Mouse (Mus musculus): Measurements from ENCODE around the gene Pigc. TPM values are rescaled to one million over a fixed set of nuclear protein-coding genes. Genes with fewer than 3 reads are reported as not detected.
A peak's percentile ranks its signal among the peaks of the same experiment; 100 is the strongest.

Pigc gene
- polyA plus RNA-seq, 1 experiment from 2014 or later: 40.8 TPM

DNA sequence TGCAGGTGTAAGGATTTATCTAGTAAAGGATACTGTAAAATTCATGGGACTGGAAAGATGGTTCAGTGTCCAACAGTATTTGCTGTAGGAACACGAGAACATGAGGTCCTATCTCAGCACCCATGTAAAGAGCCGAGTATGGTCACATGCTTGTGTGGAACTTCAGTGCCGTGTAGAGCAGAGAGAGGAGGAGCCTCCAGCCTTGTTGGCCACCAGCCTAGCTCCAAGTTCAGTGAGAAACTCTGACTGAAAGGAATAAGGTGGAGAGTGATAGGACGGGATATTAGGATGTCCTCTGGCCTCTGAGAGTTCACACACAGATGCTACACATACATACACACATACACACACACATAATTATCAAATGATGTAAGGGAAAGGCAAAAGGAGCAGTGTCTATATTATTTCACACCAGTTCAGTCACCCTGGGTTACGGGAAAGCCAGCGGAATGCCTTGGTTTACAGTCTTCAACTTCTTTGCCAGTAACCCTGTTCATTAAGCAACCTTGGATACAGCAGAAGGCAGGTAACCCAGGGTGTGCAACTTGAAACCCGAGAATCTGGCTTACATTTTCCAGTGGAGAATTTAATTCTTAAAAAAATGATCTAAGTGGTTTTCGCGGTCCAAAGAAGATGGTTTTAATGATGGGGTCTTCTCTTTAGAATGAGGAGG lies 11.8 kb downstream of the Pigc start:
- H3K9me3 ChIP-seq (ENCODE audit: control insufficient read depth, low read length): no peaks in the 10 kb centered on the region
- H3K9ac ChIP-seq (ENCODE audit: low read depth, low read length): no peak overlapping the region
- no peak overlapping the region for H3K4me3 ChIP-seq (ENCODE audit: low read depth, low read length)
- no peaks in the 10 kb centered on the region for H3K27me3 ChIP-seq (replicated peaks; ENCODE audit: control insufficient read depth, insufficient read depth, low read length)
- peaks cover 46% of the 10 kb centered on the region for H3K4me1 ChIP-seq (ENCODE audit: control insufficient read depth, insufficient read depth, low read length)
- DNase-seq (ENCODE audit: low spot score) (no peak), ATAC-seq (ENCODE audit: low read depth) (no peak)
- no peaks in the 10 kb centered on the region for H3K36me3 ChIP-seq (ENCODE audit: control insufficient read depth, insufficient read depth, low read length)
- no peak overlapping the region for H3K4me2 ChIP-seq (ENCODE audit: low read depth, low read length)
- peak overlapping the region; percentile 78 for H3K27ac ChIP-seq (replicated peaks; ENCODE audit: low read depth, low read length)
- 50% methylated on average over 9 of the region's 9 CpGs for WGBS

DNA sequence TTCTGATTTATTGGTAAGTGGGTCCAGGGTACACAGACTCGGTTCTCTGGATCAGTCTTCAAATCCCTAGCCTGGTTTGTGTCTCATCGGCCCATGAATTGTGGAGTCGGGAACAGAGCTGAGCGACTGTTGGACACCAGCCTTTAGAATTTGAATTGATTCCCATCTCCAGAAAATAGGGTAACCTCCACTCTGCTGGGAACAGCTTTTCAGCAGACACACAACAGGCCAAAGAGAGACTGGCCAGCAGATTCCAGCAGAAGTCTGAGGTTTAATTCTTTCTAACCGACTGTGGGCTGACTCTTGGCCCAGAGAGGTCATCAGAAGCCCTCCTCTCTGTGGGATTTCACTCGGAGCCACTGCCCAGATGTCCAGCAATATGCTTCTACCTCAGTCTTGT lies 14.5 kb downstream of the Pigc start:
- ATAC-seq (ENCODE audit: low read depth) (no peak), DNase-seq (ENCODE audit: low spot score) (no peak)
- no peaks in the 10 kb centered on the region for H3K36me3 ChIP-seq (ENCODE audit: control insufficient read depth, insufficient read depth, low read length)
- H3K4me2 ChIP-seq (ENCODE audit: low read depth, low read length): no peak overlapping the region
- H3K9ac ChIP-seq (ENCODE audit: low read depth, low read length): no peak overlapping the region
- no peaks in the 10 kb centered on the region for H3K9me3 ChIP-seq (ENCODE audit: control insufficient read depth, low read length)
- no peak overlapping the region for H3K4me3 ChIP-seq (ENCODE audit: low read depth, low read length)
- H3K27ac ChIP-seq (replicated peaks; ENCODE audit: low read depth, low read length): peak overlapping the region; percentile 19
- no peaks in the 10 kb centered on the region for H3K27me3 ChIP-seq (replicated peaks; ENCODE audit: control insufficient read depth, insufficient read depth, low read length)
- 53% methylated on average over 6 of the region's 6 CpGs for WGBS
- peaks cover 32% of the 10 kb centered on the region for H3K4me1 ChIP-seq (ENCODE audit: control insufficient read depth, insufficient read depth, low read length)

DNA sequence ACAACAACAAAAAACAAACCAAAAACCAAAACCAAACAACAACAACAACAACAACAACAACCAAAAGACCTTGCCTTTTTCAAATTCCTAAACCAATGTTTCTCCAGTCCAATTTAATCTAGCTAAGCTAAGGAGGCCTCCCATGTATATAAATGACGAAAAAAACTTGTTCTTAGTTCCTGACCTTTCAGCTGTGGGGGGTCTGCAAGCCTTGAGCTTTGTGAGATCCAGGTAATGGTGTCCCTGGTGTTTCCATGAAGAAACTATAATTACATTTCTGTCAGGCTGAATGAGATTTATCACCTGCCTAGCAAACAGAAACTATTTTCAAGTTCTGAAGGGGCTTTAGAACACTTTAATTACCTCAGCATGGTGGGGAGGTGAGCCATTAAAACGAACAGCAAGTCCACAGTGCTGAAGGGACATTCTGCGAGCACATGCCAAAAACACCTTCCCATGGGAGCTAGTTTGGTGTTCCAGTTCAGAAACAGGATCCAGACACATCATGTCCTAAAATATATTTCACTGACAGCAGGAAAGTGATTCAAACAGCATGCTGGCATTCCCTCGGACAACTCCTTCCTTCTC lies 15.1 kb downstream of the Pigc start:
- H3K27ac ChIP-seq (replicated peaks; ENCODE audit: low read depth, low read length): peak overlapping the region; percentile 19; the same call in 1 of the 2 replicates
- H3K36me3 ChIP-seq (ENCODE audit: control insufficient read depth, insufficient read depth, low read length): no peaks in the 10 kb centered on the region
- peak; percentile 67 for DNase-seq (ENCODE audit: low spot score)
- H3K27me3 ChIP-seq (replicated peaks; ENCODE audit: control insufficient read depth, insufficient read depth, low read length): no peaks in the 10 kb centered on the region
- no peaks in the 10 kb centered on the region for H3K9me3 ChIP-seq (ENCODE audit: control insufficient read depth, low read length)
- no peak overlapping the region for H3K4me2 ChIP-seq (ENCODE audit: low read depth, low read length)
- H3K9ac ChIP-seq (ENCODE audit: low read depth, low read length): no peak overlapping the region
- ATAC-seq (ENCODE audit: low read depth): no peak
- WGBS: 18% methylated on average over 4 of the region's 4 CpGs
- no peak overlapping the region for H3K4me3 ChIP-seq (ENCODE audit: low read depth, low read length)
- peaks cover 32% of the 10 kb centered on the region for H3K4me1 ChIP-seq (ENCODE audit: control insufficient read depth, insufficient read depth, low read length)

DNA sequence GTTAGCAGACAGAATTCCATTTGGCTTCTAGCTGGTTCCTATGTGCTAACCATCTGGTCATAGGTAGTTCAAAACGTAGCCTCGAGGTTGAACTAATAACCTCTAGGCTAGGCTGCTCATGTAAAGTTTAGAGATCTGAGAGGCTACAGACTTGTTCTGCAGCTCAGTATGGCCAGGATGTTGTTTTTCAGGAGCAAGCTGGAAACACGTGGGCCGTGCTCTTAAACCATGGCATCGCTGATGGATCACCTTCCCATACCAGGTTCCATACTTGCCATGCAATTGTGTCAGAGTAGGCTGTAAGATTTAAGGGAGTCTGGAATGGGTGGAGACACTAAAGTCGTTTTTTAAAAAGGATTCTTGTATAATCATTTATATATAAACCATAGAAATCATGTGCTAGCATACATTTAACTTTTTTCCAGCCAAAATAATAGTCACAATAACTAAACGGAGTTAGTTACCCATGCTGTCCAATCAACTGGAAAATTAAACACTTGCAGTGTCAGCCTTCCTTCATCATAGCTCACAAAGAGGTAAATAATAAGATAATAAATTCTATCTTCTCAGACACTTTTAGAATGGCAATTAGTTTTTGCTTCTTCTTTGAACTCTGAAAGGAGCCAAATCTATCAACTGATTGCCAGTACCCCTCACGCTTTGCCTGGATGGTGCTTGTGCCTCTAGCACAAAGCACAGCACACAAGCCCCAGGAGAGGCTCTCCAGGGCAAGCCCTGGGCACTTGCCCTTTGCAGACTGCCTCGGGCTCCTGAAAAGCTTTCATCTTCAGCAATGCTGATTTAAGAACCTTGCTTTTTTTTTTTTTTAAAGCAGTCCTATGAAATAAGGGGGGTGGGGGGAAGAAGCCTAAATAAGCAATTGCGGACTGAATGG lies 21.9 kb downstream of the Pigc start:
- no peak for ATAC-seq (ENCODE audit: low read depth)
- DNase-seq (ENCODE audit: low spot score): no peak
- no peak overlapping the region for H3K9ac ChIP-seq (ENCODE audit: low read depth, low read length)
- 63% methylated on average over 10 of the region's 10 CpGs for WGBS
- no peak overlapping the region for H3K27ac ChIP-seq (replicated peaks; ENCODE audit: low read depth, low read length)
- no peaks in the 10 kb centered on the region for H3K36me3 ChIP-seq (ENCODE audit: control insufficient read depth, insufficient read depth, low read length)
- H3K4me1 ChIP-seq (ENCODE audit: control insufficient read depth, insufficient read depth, low read length): no peaks in the 10 kb centered on the region; the same call in 1 of the 2 replicates
- no peak overlapping the region for H3K4me2 ChIP-seq (ENCODE audit: low read depth, low read length)
- H3K4me3 ChIP-seq (ENCODE audit: low read depth, low read length): no peak overlapping the region
- no peaks in the 10 kb centered on the region for H3K27me3 ChIP-seq (replicated peaks; ENCODE audit: control insufficient read depth, insufficient read depth, low read length)
- no peaks in the 10 kb centered on the region for H3K9me3 ChIP-seq (ENCODE audit: control insufficient read depth, low read length)

DNA sequence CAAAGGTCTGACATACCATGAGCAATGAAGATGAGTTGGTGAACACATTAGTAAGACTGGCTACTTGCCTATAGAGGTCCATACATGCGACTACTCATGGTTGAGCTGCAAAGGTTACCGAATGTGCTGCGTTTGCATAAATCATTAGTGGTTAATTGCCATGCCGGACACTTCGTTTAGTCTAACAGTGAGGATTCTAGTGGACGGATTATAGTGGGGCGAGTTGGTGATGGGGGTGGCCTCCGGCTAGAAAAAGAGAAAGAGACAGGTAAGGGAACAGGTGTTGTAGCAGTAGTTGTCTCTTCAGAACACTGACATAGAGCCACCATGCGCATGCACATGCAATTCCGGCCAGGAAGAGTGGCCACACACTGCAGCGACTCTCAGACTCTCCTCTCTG lies 22.9 kb downstream of the Pigc start:
- WGBS: 95% methylated on average over 11 of the region's 11 CpGs
- Histone ChIP-seq H3K4me2 (ENCODE audit: low read depth, low read length) (no peak overlapping the region), H3K4me3 (ENCODE audit: low read depth, low read length) (no peak overlapping the region), H3K4me1 (ENCODE audit: control insufficient read depth, insufficient read depth, low read length) (no peaks in the 10 kb centered on the region; the same call in 1 of the 2 replicates), H3K9ac (ENCODE audit: low read depth, low read length) (no peak overlapping the region), H3K27ac (replicated peaks; ENCODE audit: low read depth, low read length) (no peak overlapping the region), H3K9me3 (ENCODE audit: control insufficient read depth, low read length) (no peaks in the 10 kb centered on the region), H3K36me3 (ENCODE audit: control insufficient read depth, insufficient read depth, low read length) (no peaks in the 10 kb centered on the region), H3K27me3 (replicated peaks; ENCODE audit: control insufficient read depth, insufficient read depth, low read length) (no peaks in the 10 kb centered on the region)
- no peak for ATAC-seq (ENCODE audit: low read depth)
- no peak for DNase-seq (ENCODE audit: low spot score)

DNA sequence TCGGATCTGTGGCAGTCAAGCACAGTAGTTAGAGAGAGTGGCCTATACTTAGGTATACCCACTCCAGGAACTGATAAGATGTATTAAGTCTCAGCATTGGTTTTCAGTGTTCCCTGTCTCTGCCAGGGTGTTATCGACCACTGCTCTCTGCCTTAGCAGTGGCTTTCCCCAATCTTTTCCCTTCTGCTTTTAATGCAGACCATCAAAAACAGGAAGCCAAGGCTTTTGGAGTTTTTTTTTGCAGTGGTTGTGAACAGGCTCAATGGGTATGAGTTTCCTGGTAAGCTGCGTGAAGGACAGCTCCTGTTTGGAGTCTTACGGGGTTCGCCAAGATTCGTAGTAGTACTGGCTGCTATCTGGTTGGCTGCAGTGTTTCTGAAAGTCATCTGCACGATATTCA lies 23.4 kb downstream of the Pigc start:
- H3K27ac ChIP-seq (replicated peaks; ENCODE audit: low read depth, low read length): no peak overlapping the region
- 90% methylated on average over 7 of the region's 7 CpGs for WGBS

DNA sequence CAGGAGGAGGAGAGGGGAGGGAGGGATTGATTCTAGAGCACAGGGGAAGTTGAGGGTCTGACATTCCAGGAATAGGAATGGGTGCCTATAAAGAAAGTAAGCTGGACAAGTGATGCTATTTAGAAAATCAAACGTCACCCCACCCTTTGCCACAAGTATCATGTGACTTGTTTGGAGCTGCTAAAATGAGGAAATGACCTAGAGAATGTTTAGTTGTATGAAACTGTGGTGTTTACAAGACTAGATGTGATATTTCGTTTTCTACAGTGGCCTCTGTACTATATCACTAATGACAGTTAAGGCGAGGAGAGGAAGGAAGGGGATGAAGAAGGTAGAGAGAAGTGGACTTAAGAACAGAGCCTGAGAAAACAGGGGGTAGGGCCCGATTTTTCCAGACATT lies 29.8 kb downstream of the Pigc start:
- Histone ChIP-seq H3K36me3 (ENCODE audit: control insufficient read depth, insufficient read depth, low read length) (no peaks in the 10 kb centered on the region), H3K27ac (replicated peaks; ENCODE audit: low read depth, low read length) (peak overlapping the region; percentile 91), H3K4me1 (ENCODE audit: control insufficient read depth, insufficient read depth, low read length) (peaks cover 38% of the 10 kb centered on the region), H3K27me3 (replicated peaks; ENCODE audit: control insufficient read depth, insufficient read depth, low read length) (no peaks in the 10 kb centered on the region), H3K9me3 (ENCODE audit: control insufficient read depth, low read length) (no peaks in the 10 kb centered on the region), H3K9ac (ENCODE audit: low read depth, low read length) (0 out of 2 replicates have a peak overlapping the region, but pooled peaks have one; percentile 52), H3K4me3 (ENCODE audit: low read depth, low read length) (no peak overlapping the region), H3K4me2 (ENCODE audit: low read depth, low read length) (no peak overlapping the region)
- ATAC-seq (ENCODE audit: low read depth) (no peak), DNase-seq (ENCODE audit: low spot score) (no peak)
- 67% methylated on average over 4 of the region's 4 CpGs for WGBS

More for the DNA sequence above, 23.4 kb downstream of the Pigc start:
- no peak overlapping the region for H3K4me2 ChIP-seq (ENCODE audit: low read depth, low read length)
- DNase-seq (ENCODE audit: low spot score): no peak
- no peaks in the 10 kb centered on the region for H3K36me3 ChIP-seq (ENCODE audit: control insufficient read depth, insufficient read depth, low read length)
- H3K9me3 ChIP-seq (ENCODE audit: control insufficient read depth, low read length): no peaks in the 10 kb centered on the region
- no peaks in the 10 kb centered on the region for H3K27me3 ChIP-seq (replicated peaks; ENCODE audit: control insufficient read depth, insufficient read depth, low read length)
- H3K4me1 ChIP-seq (ENCODE audit: control insufficient read depth, insufficient read depth, low read length): no peaks in the 10 kb centered on the region; the same call in 1 of the 2 replicates
- H3K4me3 ChIP-seq (ENCODE audit: low read depth, low read length): no peak overlapping the region
- ATAC-seq (ENCODE audit: low read depth): no peak
- no peak overlapping the region for H3K9ac ChIP-seq (ENCODE audit: low read depth, low read length)

DNA sequence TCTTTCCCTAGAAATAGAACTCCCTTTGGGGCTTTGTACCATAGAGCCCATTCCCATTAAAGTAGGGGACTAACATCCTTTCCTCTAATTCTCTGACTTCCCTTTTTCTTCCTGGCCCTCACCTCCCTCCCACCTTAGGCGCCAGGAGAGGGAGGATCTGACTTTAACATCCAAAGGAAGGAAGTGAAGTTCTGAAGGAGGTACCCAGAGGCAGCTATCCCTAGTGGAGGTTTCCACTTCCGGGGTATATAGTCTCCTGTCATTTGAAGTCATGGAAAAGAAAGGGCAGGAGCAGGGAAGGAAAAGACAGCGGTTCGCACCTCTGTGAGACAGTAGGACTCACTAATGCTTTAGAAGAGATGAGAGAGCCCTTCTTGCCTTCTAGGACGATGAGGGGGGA lies 30.4 kb downstream of the Pigc start:
- Histone ChIP-seq H3K36me3 (ENCODE audit: control insufficient read depth, insufficient read depth, low read length) (no peaks in the 10 kb centered on the region), H3K4me2 (ENCODE audit: low read depth, low read length) (peak overlapping the region; percentile 43; the same call in 1 of the 2 replicates), H3K9me3 (ENCODE audit: control insufficient read depth, low read length) (no peaks in the 10 kb centered on the region), H3K4me1 (ENCODE audit: control insufficient read depth, insufficient read depth, low read length) (peaks cover 44% of the 10 kb centered on the region), H3K27me3 (replicated peaks; ENCODE audit: control insufficient read depth, insufficient read depth, low read length) (no peaks in the 10 kb centered on the region), H3K27ac (replicated peaks; ENCODE audit: low read depth, low read length) (peak overlapping the region; percentile 91), H3K4me3 (ENCODE audit: low read depth, low read length) (no peak overlapping the region), H3K9ac (ENCODE audit: low read depth, low read length) (peak overlapping the region; percentile 52)
- WGBS: 32% methylated on average over 5 of the region's 5 CpGs
- DNase-seq (ENCODE audit: low spot score) (no peak), ATAC-seq (ENCODE audit: low read depth) (no peak)
